Mouse (Mus musculus) heart, embryonic 11.5 days (tissue): ENCODE measurements around the gene Styk1. TPM values are rescaled to one million over a fixed set of nuclear protein-coding genes. Genes with fewer than 3 reads are reported as not detected.

Experiments used
- ATAC-seq: fragments of 200-750 bp; cut with Nextera tagmentation; replicated peaks from 2 replicates; pipeline ENCODE4 v1.8.0; 2017; ENCODE audit warnings: moderate library complexity; ENCODE audit not compliant: insufficient number of reproducible peaks, low FRiP score, low TSS enrichment
- H3K27ac ChIP-seq: fragments of 300-500 bp; sonication (generic); 2 replicates; pipeline ENCODE4 v1.5.1; 2014; ENCODE audit warnings: mild to moderate bottlenecking, low read depth, low read length
- H3K27me3 ChIP-seq: fragments of 300-500 bp; sonication (generic); 2 replicates; pipeline ENCODE4 v1.6.1; 2014; ENCODE audit warnings: mild to moderate bottlenecking, low read length, mixed read lengths; ENCODE audit not compliant: control insufficient read depth, insufficient read depth
- H3K36me3 ChIP-seq: fragments of 300-500 bp; sonication (generic); 2 replicates; pipeline ENCODE4 v1.6.1; 2014; ENCODE audit warnings: mild to moderate bottlenecking, low read length, moderate library complexity, mixed read lengths; ENCODE audit not compliant: control insufficient read depth, insufficient read depth
- H3K4me1 ChIP-seq: fragments of 300-500 bp; sonication (generic); 2 replicates; pipeline ENCODE4 v1.6.1; 2014; ENCODE audit warnings: low read length; ENCODE audit not compliant: control insufficient read depth, insufficient read depth
- H3K4me2 ChIP-seq: fragments of 300-500 bp; sonication (generic); 2 replicates; pipeline ENCODE4 v1.6.1; 2014; ENCODE audit warnings: mild to moderate bottlenecking, moderate library complexity
- H3K4me3 ChIP-seq: fragments of 300-500 bp; sonication (generic); 2 replicates; pipeline ENCODE4 v1.5.1; 2014; ENCODE audit warnings: low read depth, low read length
- H3K9ac ChIP-seq: fragments of 300-500 bp; sonication (generic); 2 replicates; pipeline ENCODE4 v1.6.1; 2014; ENCODE audit warnings: mild to moderate bottlenecking, low read depth, low read length, moderate library complexity
- H3K9me3 ChIP-seq: fragments of 300-500 bp; sonication (generic); replicated peaks from 2 replicates; pipeline ENCODE4 v1.6.1; 2016; ENCODE audit warnings: low read length; ENCODE audit not compliant: control insufficient read depth
- WGBS: fragments of 180-500 bp; shearing (Covaris S2); extraction: QIAGEN DNeasy Blood & Tissue Kit; methylation state at CpG from one replicate; pipeline ENCODE4 v1.1.7; 2014; ENCODE audit not compliant: insufficient replicate concordance; 5-methylcytosine and 5-hydroxymethylcytosine counted together
- polyA plus RNA-seq: library from polyadenylated mRNA; unstranded; fragments of >200 nt; fragmentation: Nextera tagmentation; extraction: Ambion mirVana; gene quantifications from 2 replicates; pipeline ENCODE4 v1.2.1, GENCODE M21; 2014

Styk1 gene
- polyA plus RNA-seq, 1 experiment from 2014 or later = 0.73 TPM

GRCm38 (mm10) chr6:131374594-131375340 is 21.4 kb upstream of the Styk1 start:
- 0 out of 2 replicates have a peak, but pooled peaks have one; percentile 24 for ATAC-seq
- Histone ChIP-seq H3K9me3 (no peaks in the 10 kb centered on the region), H3K27ac (peak overlapping the region; percentile 64), H3K27me3 (no peaks in the 10 kb centered on the region), H3K36me3 (peaks cover 14% of the 10 kb centered on the region; the same call in 1 of the 2 replicates), H3K9ac (0 out of 2 replicates have a peak overlapping the region, but pooled peaks have one; percentile 16), H3K4me2 (peak overlapping the region; percentile 32; the same call in 1 of the 2 replicates), H3K4me1 (peaks cover 17% of the 10 kb centered on the region), H3K4me3 (no peak overlapping the region)
- 68% methylated on average over 13 of the region's 13 CpGs for WGBS

DNA sequence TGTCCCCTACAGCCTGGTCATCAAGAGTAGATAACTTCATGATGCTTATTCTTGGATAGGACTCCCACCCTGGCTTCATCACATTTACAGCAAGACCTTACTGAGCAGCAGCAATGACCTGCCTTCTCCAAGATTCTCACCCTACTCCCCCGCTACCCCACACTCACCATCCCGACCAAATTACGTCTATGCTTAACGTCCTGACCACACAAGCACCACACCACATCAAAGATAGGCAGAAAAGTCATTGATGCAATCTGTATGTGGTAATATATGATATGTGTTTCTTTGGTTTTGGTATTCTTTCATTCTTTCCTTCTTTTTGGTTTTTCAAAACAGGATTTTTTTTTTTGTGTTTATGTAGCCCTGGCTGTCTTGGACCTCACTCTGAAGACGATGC is 19.8 kb upstream of the Styk1 start:
- H3K4me2 ChIP-seq = no peak overlapping the region
- H3K9me3 ChIP-seq = no peaks in the 10 kb centered on the region
- ATAC-seq = no peak
- H3K4me3 ChIP-seq = no peak overlapping the region
- H3K27me3 ChIP-seq = no peaks in the 10 kb centered on the region
- H3K27ac ChIP-seq = no peak overlapping the region
- WGBS = 87% methylated on average over 5 of the region's 5 CpGs
- peaks cover 17% of the 10 kb centered on the region for H3K4me1 ChIP-seq
- no peak overlapping the region for H3K9ac ChIP-seq
- peaks cover 11% of the 10 kb centered on the region; the same call in 1 of the 2 replicates for H3K36me3 ChIP-seq

DNA sequence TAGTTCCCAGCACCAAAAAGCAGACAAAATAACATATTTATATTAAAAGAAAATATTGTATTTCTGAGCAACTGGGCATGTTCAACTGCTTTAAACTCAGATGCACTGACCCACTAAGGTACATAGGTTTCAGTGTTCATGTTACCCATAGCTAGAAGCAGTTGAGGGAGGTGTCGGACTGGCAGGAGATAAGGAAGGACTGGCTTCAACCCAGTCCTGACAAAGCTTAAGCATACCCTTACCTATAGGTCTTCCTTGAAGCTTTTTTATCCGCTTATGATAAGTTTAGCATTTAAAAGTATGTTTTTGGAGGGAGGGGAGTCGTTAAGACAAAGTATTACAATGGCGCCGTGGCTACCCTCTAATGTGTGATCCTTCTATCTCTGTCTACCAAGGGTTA is 17.4 kb upstream of the Styk1 start:
- H3K9me3 ChIP-seq = no peaks in the 10 kb centered on the region
- ATAC-seq = no peak
- no peak overlapping the region for H3K4me3 ChIP-seq
- H3K4me2 ChIP-seq = no peak overlapping the region
- no peak overlapping the region for H3K27ac ChIP-seq
- peaks cover 6% of the 10 kb centered on the region for H3K36me3 ChIP-seq
- 82% methylated on average over 5 of the region's 5 CpGs for WGBS
- H3K9ac ChIP-seq = no peak overlapping the region
- peaks cover 17% of the 10 kb centered on the region for H3K4me1 ChIP-seq
- no peaks in the 10 kb centered on the region for H3K27me3 ChIP-seq

GRCm38 (mm10) chr6:131369866-131370616 is 16.6 kb upstream of the Styk1 start:
- H3K9ac ChIP-seq = no peak overlapping the region
- WGBS = 62% methylated on average over 8 of the region's 8 CpGs
- H3K4me1 ChIP-seq = peaks cover 11% of the 10 kb centered on the region
- H3K27me3 ChIP-seq = no peaks in the 10 kb centered on the region
- no peak overlapping the region for H3K4me3 ChIP-seq
- no peak overlapping the region for H3K4me2 ChIP-seq
- H3K9me3 ChIP-seq = no peaks in the 10 kb centered on the region
- H3K36me3 ChIP-seq = peaks cover 8% of the 10 kb centered on the region
- ATAC-seq = no peak
- H3K27ac ChIP-seq = no peak overlapping the region

GRCm38 (mm10) chr6:131367101-131367500 is 13.7 kb upstream of the Styk1 start:
- Histone ChIP-seq H3K4me1 (peaks cover 7% of the 10 kb centered on the region), H3K4me3 (no peak overlapping the region), H3K27me3 (no peaks in the 10 kb centered on the region), H3K9ac (no peak overlapping the region), H3K4me2 (no peak overlapping the region), H3K36me3 (peaks cover 22% of the 10 kb centered on the region), H3K27ac (no peak overlapping the region), H3K9me3 (no peaks in the 10 kb centered on the region)
- no peak for ATAC-seq
- WGBS = 48% methylated on average over 4 of the region's 4 CpGs

GRCm38 (mm10) chr6:131364353-131364752 is 11.0 kb upstream of the Styk1 start:
- Histone ChIP-seq H3K4me2 (no peak overlapping the region), H3K36me3 (peaks cover 19% of the 10 kb centered on the region), H3K4me3 (no peak overlapping the region), H3K4me1 (no peaks in the 10 kb centered on the region), H3K9me3 (no peaks in the 10 kb centered on the region), H3K27ac (no peak overlapping the region), H3K27me3 (no peaks in the 10 kb centered on the region), H3K9ac (no peak overlapping the region)
- no peak for ATAC-seq
- WGBS = 80% methylated on average over 2 of the region's 2 CpGs

GRCm38 (mm10) chr6:131362987-131363765 is 9.8 kb upstream of the Styk1 start:
- 79% methylated on average over 7 of the region's 7 CpGs for WGBS
- Histone ChIP-seq H3K27ac (no peak overlapping the region), H3K4me3 (no peak overlapping the region), H3K27me3 (no peaks in the 10 kb centered on the region), H3K4me2 (no peak overlapping the region), H3K9ac (no peak overlapping the region), H3K9me3 (no peaks in the 10 kb centered on the region), H3K4me1 (no peaks in the 10 kb centered on the region), H3K36me3 (peaks cover 19% of the 10 kb centered on the region)
- ATAC-seq = no peak

- no peak overlapping the region for H3K4me3 ChIP-seq
- no peak overlapping the region for H3K9ac ChIP-seq
- no peak; the same call in 1 of the 2 replicates for ATAC-seq
- H3K4me2 ChIP-seq = no peak overlapping the region
- H3K27ac ChIP-seq = no peak overlapping the region
- WGBS = 69% methylated on average over 5 of the region's 5 CpGs
- peaks cover 15% of the 10 kb centered on the region for H3K36me3 ChIP-seq
- no peaks in the 10 kb centered on the region for H3K4me1 ChIP-seq
- no peaks in the 10 kb centered on the region for H3K9me3 ChIP-seq
- H3K27me3 ChIP-seq = no peaks in the 10 kb centered on the region
Measured at GRCm38 (mm10) chr6:131360693-131361092, 7.3 kb upstream of the Styk1 start.
